Mouse (Mus musculus): ENCODE results near the gene Stat2.

- TF ChIP-seq CTCF (IDR thresholded peaks at IDR 0.05; ENCODE audit: borderline replicate concordance, insufficient read depth, low read length) (no peak), POLR2A (IDR thresholded peaks at IDR 0.05; ENCODE audit: low read depth, low read length) (peak; percentile 63)
These were observed 33.0 kb downstream of the Stat2 start, which contains the start of gene Pan2 for GRCm38 (mm10) chr10:128303126-128304021.

All from embryonic fibroblast, embryonic 13.5 days (primary cell).